Mouse (Mus musculus): Measurements from ENCODE around the gene Dnajb6. TPM values are rescaled to one million over a fixed set of nuclear protein-coding genes. Genes with fewer than 3 reads are reported as not detected.
"Not testable (repeated sequence)": the region's sequence is repeated elsewhere in the genome, so short reads cannot be mapped to it uniquely, and the experiment has no call there.

Dnajb6 gene
- total and polyA plus RNA-seq, 3 experiments: 108 to 147 (median 128) TPM

DNA sequence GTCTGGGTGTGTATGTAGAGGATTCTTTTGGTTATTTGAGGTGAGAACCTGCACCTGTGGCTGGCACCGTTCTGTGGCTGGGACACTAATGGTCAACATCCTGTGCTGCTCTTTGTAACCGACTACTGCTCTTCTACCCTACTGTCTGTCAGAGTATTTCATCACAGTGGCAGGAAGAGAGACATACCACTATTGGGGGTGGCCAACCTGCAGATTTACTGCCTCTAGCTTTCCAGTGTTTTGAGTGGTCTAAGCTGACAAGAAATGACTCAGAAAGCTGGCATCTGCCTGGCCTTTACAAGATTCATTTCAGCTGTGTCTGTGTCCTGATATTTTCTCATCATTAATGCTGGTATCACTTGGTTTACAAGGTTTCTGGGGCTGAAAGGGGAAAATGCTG is 36.5 kb downstream of the Dnajb6 start:
- Histone ChIP-seq H3K27me3 (ENCODE audit: insufficient read depth, low read length) (no peaks in the 10 kb centered on the region), H3K9me3 (replicated peaks) (no peaks in the 10 kb centered on the region), H3K4me1 (ENCODE audit: insufficient read depth, low read depth, low read length) (no peaks in the 10 kb centered on the region), H3K36me3 (replicated peaks) (peaks cover 94% of the 10 kb centered on the region), H3K4me3 (ENCODE audit: low read depth, low read length) (no peak overlapping the region)
- DNase-seq (ENCODE audit: low spot score): no peak
- TF ChIP-seq TAL1 (conservative IDR thresholded peaks at IDR 0.05; ENCODE audit: low read depth, low read length): no peak
- no peak for TF ChIP-seq CTCF (IDR thresholded peaks at IDR 0.05; ENCODE audit: low read depth, low read length)
- no peak for TF ChIP-seq GATA1 (IDR thresholded peaks at IDR 0.05; ENCODE audit: borderline replicate concordance, low read length)
- no peak for TF ChIP-seq GATA2 (IDR thresholded peaks at IDR 0.05; ENCODE audit: borderline replicate concordance, low read depth, low read length)
- TF ChIP-seq POLR2AphosphoS5 (IDR thresholded peaks at IDR 0.05; ENCODE audit: insufficient replicate concordance, low read depth, low read length): no peak
- ATAC-seq (ENCODE audit: extremely low read depth, insufficient number of reproducible peaks, low FRiP score, poor library complexity, severe bottlenecking): no peak

- TF ChIP-seq CTCF (IDR thresholded peaks at IDR 0.05; ENCODE audit: low read depth, low read length): no peak
- no peaks in the 10 kb centered on the region for H3K27me3 ChIP-seq (ENCODE audit: insufficient read depth, low read length)
- ATAC-seq (ENCODE audit: extremely low read depth, insufficient number of reproducible peaks, low FRiP score, poor library complexity, severe bottlenecking) (no peak), DNase-seq (ENCODE audit: low spot score) (no peak)
- peaks cover 95% of the 10 kb centered on the region for H3K36me3 ChIP-seq (replicated peaks)
- H3K9me3 ChIP-seq (replicated peaks): no peaks in the 10 kb centered on the region
- no peaks in the 10 kb centered on the region for H3K4me1 ChIP-seq (ENCODE audit: insufficient read depth, low read depth, low read length)
- no peak overlapping the region for H3K4me3 ChIP-seq (ENCODE audit: low read depth, low read length)
These were observed 37.3 kb downstream of the Dnajb6 start for GRCm38 (mm10) chr5:29772651-29773330.

DNA sequence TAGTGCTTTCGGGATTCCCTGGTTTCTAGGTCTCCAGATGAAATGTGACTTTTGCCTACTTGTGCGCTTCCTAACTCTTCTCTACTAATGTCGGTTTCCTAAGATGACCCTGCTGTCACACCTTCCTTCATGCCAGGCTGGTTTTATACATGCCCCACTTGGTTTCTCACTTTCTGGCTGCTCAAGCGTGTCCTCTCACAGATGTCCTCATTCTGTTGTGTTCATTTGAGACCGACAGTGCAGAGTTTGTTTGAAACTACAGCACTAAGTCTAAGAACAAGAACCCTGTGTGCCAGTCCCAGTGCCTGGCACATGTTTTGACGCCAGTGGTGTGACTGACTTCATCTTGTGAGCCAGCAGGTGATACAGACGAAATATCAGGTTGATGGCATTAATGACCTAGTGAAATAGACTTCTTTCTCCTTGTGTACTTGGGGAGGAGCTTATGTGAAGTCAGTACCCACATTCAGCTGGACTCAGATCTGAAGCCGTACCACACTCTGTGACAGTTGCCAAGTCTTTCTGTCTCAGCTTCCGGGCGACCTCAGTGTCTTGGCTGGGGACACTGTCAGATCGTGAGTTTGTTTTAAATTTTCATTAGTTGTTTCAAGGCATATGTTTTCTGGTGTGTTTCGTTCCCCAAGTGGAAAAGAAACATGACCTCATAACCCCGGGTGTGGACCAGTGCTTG is 38.1 kb downstream of the Dnajb6 start:
- H3K27me3 ChIP-seq (ENCODE audit: insufficient read depth, low read length): no peaks in the 10 kb centered on the region
- no peak for ATAC-seq (ENCODE audit: extremely low read depth, insufficient number of reproducible peaks, low FRiP score, poor library complexity, severe bottlenecking)
- TF ChIP-seq CTCF (IDR thresholded peaks at IDR 0.05; ENCODE audit: low read depth, low read length) (no peak), GATA1 (IDR thresholded peaks at IDR 0.05; ENCODE audit: borderline replicate concordance, low read length) (no peak), GATA2 (IDR thresholded peaks at IDR 0.05; ENCODE audit: borderline replicate concordance, low read depth, low read length) (no peak), TAL1 (conservative IDR thresholded peaks at IDR 0.05; ENCODE audit: low read depth, low read length) (no peak), POLR2AphosphoS5 (IDR thresholded peaks at IDR 0.05; ENCODE audit: insufficient replicate concordance, low read depth, low read length) (no peak)
- H3K4me3 ChIP-seq (ENCODE audit: low read depth, low read length): no peak overlapping the region
- no peak for DNase-seq (ENCODE audit: low spot score)
- no peaks in the 10 kb centered on the region for H3K4me1 ChIP-seq (ENCODE audit: insufficient read depth, low read depth, low read length)
- H3K9me3 ChIP-seq (replicated peaks): no peaks in the 10 kb centered on the region
- H3K36me3 ChIP-seq (replicated peaks): peaks cover 95% of the 10 kb centered on the region

DNA sequence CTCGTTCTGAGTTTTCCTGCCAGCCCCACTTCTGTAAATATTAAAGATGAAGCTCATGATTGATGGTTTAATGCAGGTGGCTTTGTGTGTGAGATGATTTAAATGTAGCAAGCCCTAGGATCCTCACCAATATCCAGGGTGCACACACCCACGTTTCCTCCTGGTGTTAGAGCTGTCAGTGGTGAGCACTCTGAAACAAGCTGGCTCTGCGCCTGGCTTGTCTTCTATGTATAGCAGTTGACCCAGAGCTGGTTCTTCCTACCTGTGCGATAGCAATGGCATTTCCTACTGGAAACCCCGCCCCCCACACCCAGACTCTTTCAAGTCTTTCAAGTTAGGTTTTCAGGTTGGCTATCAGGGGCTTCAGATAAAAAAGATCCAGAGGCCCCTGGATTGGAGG is 39.9 kb downstream of the Dnajb6 start:
- Histone ChIP-seq H3K4me3 (ENCODE audit: low read depth, low read length) (no peak overlapping the region), H3K9me3 (replicated peaks) (no peaks in the 10 kb centered on the region), H3K4me1 (ENCODE audit: insufficient read depth, low read depth, low read length) (no peaks in the 10 kb centered on the region), H3K27me3 (ENCODE audit: insufficient read depth, low read length) (no peaks in the 10 kb centered on the region), H3K36me3 (replicated peaks) (peaks cover 98% of the 10 kb centered on the region)
- ATAC-seq (ENCODE audit: extremely low read depth, insufficient number of reproducible peaks, low FRiP score, poor library complexity, severe bottlenecking) (no peak), DNase-seq (ENCODE audit: low spot score) (no peak)
- TF ChIP-seq CTCF (IDR thresholded peaks at IDR 0.05; ENCODE audit: low read depth, low read length): no peak
- no peak for TF ChIP-seq GATA2 (IDR thresholded peaks at IDR 0.05; ENCODE audit: borderline replicate concordance, low read depth, low read length)
- TF ChIP-seq TAL1 (conservative IDR thresholded peaks at IDR 0.05; ENCODE audit: low read depth, low read length): no peak
- TF ChIP-seq POLR2AphosphoS5 (IDR thresholded peaks at IDR 0.05; ENCODE audit: insufficient replicate concordance, low read depth, low read length): no peak
- no peak for TF ChIP-seq GATA1 (IDR thresholded peaks at IDR 0.05; ENCODE audit: borderline replicate concordance, low read length)

DNA sequence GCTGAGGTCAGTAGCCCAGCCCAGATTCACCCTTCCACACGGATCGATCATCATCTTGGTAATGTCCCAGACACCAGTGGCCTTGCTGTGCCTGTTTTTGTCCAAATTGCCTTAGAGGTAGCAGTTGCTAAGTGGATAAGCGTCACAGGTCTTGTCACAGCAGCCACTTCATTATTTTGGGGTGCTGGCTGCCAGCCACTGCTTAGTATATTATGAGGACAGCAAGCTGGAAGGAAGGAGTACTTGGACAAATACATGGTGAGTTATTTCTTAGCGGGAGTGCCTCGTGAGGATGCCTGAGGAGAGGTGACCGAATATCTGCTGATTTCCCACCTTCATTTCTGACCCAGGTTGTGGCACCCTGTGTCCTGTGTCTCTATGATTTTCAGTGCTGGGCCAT is 42.5 kb downstream of the Dnajb6 start:
- H3K27me3 ChIP-seq (ENCODE audit: insufficient read depth, low read length): no peaks in the 10 kb centered on the region
- H3K9me3 ChIP-seq (replicated peaks): no peaks in the 10 kb centered on the region
- no peak for ATAC-seq (ENCODE audit: extremely low read depth, insufficient number of reproducible peaks, low FRiP score, poor library complexity, severe bottlenecking)
- DNase-seq (ENCODE audit: low spot score): no peak
- TF ChIP-seq POLR2AphosphoS5 (IDR thresholded peaks at IDR 0.05; ENCODE audit: insufficient replicate concordance, low read depth, low read length): no peak
- TF ChIP-seq GATA1 (IDR thresholded peaks at IDR 0.05; ENCODE audit: borderline replicate concordance, low read length): no peak
- TF ChIP-seq CTCF (IDR thresholded peaks at IDR 0.05; ENCODE audit: low read depth, low read length): no peak
- no peak for TF ChIP-seq GATA2 (IDR thresholded peaks at IDR 0.05; ENCODE audit: borderline replicate concordance, low read depth, low read length)
- TF ChIP-seq TAL1 (conservative IDR thresholded peaks at IDR 0.05; ENCODE audit: low read depth, low read length): no peak
- H3K36me3 ChIP-seq (replicated peaks): peaks cover 98% of the 10 kb centered on the region
- H3K4me3 ChIP-seq (ENCODE audit: low read depth, low read length): no peak overlapping the region
- no peaks in the 10 kb centered on the region for H3K4me1 ChIP-seq (ENCODE audit: insufficient read depth, low read depth, low read length)

DNA sequence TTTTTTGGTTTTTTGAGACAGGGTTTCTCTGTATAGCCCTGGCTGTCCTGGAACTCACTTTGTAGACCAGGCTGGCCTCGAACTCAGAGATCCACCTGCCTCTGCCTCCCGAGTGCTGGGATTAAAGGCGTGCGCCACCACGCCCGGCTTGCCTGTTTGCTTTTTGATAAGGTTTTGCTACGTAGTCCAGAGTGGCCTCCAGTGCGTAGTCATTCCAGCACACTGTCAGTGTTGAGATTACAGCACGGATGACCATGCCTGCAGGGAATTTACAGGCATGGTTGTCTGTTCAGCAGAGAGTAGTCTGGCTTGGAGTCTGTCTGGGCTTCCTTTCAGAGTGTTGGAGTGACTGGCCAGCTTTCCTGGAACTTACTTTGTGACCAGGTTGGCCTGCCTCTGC is 44.2 kb downstream of the Dnajb6 start:
- H3K36me3 ChIP-seq (replicated peaks): peaks cover 91% of the 10 kb centered on the region
- not testable (repeated sequence) for H3K27me3 ChIP-seq (ENCODE audit: insufficient read depth, low read length); H3K9me3 ChIP-seq (replicated peaks); H3K4me3 ChIP-seq (ENCODE audit: low read depth, low read length); H3K4me1 ChIP-seq (ENCODE audit: insufficient read depth, low read depth, low read length); DNase-seq (ENCODE audit: low spot score); ATAC-seq (ENCODE audit: extremely low read depth, insufficient number of reproducible peaks, low FRiP score, poor library complexity, severe bottlenecking)
